Mouse (Mus musculus) ES-Bruce4 (cell line): ENCODE measurements at regions not wholly inside any gene's neighbourhood (a gene's known extent, or its start where the extent isn't known, plus 50 kb on each side); places are given as distances from the start of the nearest gene placed in this dataset.

Experiments used
- H3K27ac ChIP-seq: 2 replicates; pipeline ENCODE4 v1.5.1; 2012; ENCODE audit warnings: low read length, inconsistent platforms; ENCODE audit not compliant: insufficient read depth
- H3K27me3 ChIP-seq: 2 replicates; pipeline ENCODE4 v1.6.1; 2012; ENCODE audit warnings: mild to moderate bottlenecking, low read length, inconsistent platforms; ENCODE audit not compliant: control insufficient read depth, poor library complexity, insufficient read depth, severe bottlenecking
- H3K36me3 ChIP-seq: 2 replicates; pipeline ENCODE4 v1.6.1; 2012; ENCODE audit warnings: inconsistent platforms, mild to moderate bottlenecking, low read length, moderate library complexity; ENCODE audit not compliant: control insufficient read depth, poor library complexity, insufficient read depth, severe bottlenecking
- H3K4me1 ChIP-seq: one replicate; pipeline ENCODE4 v1.8.1; 2011; ENCODE audit warnings: low read length; ENCODE audit not compliant: control insufficient read depth, insufficient read depth
- H3K4me3 ChIP-seq: 2 replicates; pipeline ENCODE4 v1.5.1; 2011; ENCODE audit warnings: low read depth, mild to moderate bottlenecking, low read length
- H3K9ac ChIP-seq: 2 replicates; pipeline ENCODE4 v1.6.1; 2012; ENCODE audit warnings: low read depth, mild to moderate bottlenecking, inconsistent platforms; ENCODE audit not compliant: poor library complexity, severe bottlenecking
- H3K9me3 ChIP-seq: replicated peaks from 2 replicates; pipeline ENCODE4 v1.6.1; 2012; ENCODE audit warnings: mild to moderate bottlenecking, low read length, inconsistent platforms; ENCODE audit not compliant: control insufficient read depth, poor library complexity, insufficient read depth, severe bottlenecking
- CTCF ChIP-seq: IDR thresholded peaks from one replicate; pipeline ENCODE4 v1.8.1; 2011; ENCODE audit warnings: low read depth, low read length
- EP300 ChIP-seq: IDR thresholded peaks from 2 replicates; pipeline ENCODE4 v1.6.1; 2011; ENCODE audit warnings: low read depth, low read length; ENCODE audit not compliant: insufficient read depth
- POLR2A ChIP-seq: IDR thresholded peaks from one replicate; pipeline ENCODE4 v1.8.1; 2011; ENCODE audit warnings: low read length; ENCODE audit not compliant: insufficient read depth

GRCm38 (mm10) chr11:89247991-89248390 lies 54.1 kb downstream of the Nog start:
- H3K36me3 ChIP-seq: no peaks in the 10 kb centered on the region
- no peaks in the 10 kb centered on the region for H3K4me1 ChIP-seq
- no peaks in the 10 kb centered on the region; the same call in 1 of the 2 replicates for H3K9me3 ChIP-seq
- TF ChIP-seq POLR2A: no peak
- H3K4me3 ChIP-seq: no peak overlapping the region
- no peak overlapping the region for H3K27ac ChIP-seq
- H3K9ac ChIP-seq: no peak overlapping the region
- H3K27me3 ChIP-seq: no peaks in the 10 kb centered on the region; the same call in 1 of the 2 replicates

GRCm38 (mm10) chr11:89243370-89243769 lies 58.8 kb downstream of the Nog start:
- H3K36me3 ChIP-seq: no peaks in the 10 kb centered on the region
- peaks cover 3% of the 10 kb centered on the region for H3K4me1 ChIP-seq
- no peaks in the 10 kb centered on the region for H3K9me3 ChIP-seq
- H3K27ac ChIP-seq: no peak overlapping the region
- no peak overlapping the region for H3K4me3 ChIP-seq
- no peak for TF ChIP-seq POLR2A
- no peak for TF ChIP-seq EP300
- TF ChIP-seq CTCF: peak; percentile 71
- no peak overlapping the region for H3K9ac ChIP-seq
- H3K27me3 ChIP-seq: no peaks in the 10 kb centered on the region; the same call in 1 of the 2 replicates

- Histone ChIP-seq H3K27me3 (no peaks in the 10 kb centered on the region; the same call in 1 of the 2 replicates), H3K27ac (no peak overlapping the region), H3K36me3 (no peaks in the 10 kb centered on the region), H3K9ac (no peak overlapping the region), H3K4me3 (no peak overlapping the region), H3K9me3 (no peaks in the 10 kb centered on the region), H3K4me1 (peaks cover 3% of the 10 kb centered on the region)
- TF ChIP-seq EP300 (no peak), CTCF (no peak)
These were observed 60.0 kb downstream of the Nog start for GRCm38 (mm10) chr11:89242130-89242529.

- Histone ChIP-seq H3K9me3 (no peaks in the 10 kb centered on the region), H3K27ac (no peak overlapping the region), H3K9ac (no peak overlapping the region), H3K36me3 (no peaks in the 10 kb centered on the region), H3K4me1 (peaks cover 3% of the 10 kb centered on the region), H3K4me3 (no peak overlapping the region), H3K27me3 (no peaks in the 10 kb centered on the region)
- no peak for TF ChIP-seq EP300
These were observed 62.2 kb downstream of the Nog start for GRCm38 (mm10) chr11:89239891-89240290.

- Histone ChIP-seq H3K9me3 (no peaks in the 10 kb centered on the region), H3K36me3 (no peaks in the 10 kb centered on the region), H3K4me1 (peaks cover 4% of the 10 kb centered on the region), H3K9ac (no peak overlapping the region), H3K27ac (no peak overlapping the region), H3K27me3 (no peaks in the 10 kb centered on the region), H3K4me3 (no peak overlapping the region)
- no peak for TF ChIP-seq POLR2A
- TF ChIP-seq CTCF: no peak
- TF ChIP-seq EP300: no peak
These were observed 65.2 kb downstream of the Nog start for GRCm38 (mm10) chr11:89236904-89237303.

GRCm38 (mm10) chr11:89232884-89233480 lies 69.2 kb downstream of the Nog start:
- peaks cover 3% of the 10 kb centered on the region for H3K4me1 ChIP-seq
- H3K27ac ChIP-seq: no peak overlapping the region
- no peaks in the 10 kb centered on the region for H3K36me3 ChIP-seq
- TF ChIP-seq POLR2A (no peak), EP300 (no peak), CTCF (no peak)
- H3K9ac ChIP-seq: no peak overlapping the region
- H3K27me3 ChIP-seq: no peaks in the 10 kb centered on the region
- no peaks in the 10 kb centered on the region for H3K9me3 ChIP-seq
- H3K4me3 ChIP-seq: no peak overlapping the region
